Mouse (Mus musculus): ENCODE data around the gene Lrba. TPM values are rescaled to one million over a fixed set of nuclear protein-coding genes. Genes with fewer than 3 reads are reported as not detected.

Gene Lrba
- total RNA-seq, 2 experiments from 2014 or later, result 17.0 to 18.4 TPM

DNA sequence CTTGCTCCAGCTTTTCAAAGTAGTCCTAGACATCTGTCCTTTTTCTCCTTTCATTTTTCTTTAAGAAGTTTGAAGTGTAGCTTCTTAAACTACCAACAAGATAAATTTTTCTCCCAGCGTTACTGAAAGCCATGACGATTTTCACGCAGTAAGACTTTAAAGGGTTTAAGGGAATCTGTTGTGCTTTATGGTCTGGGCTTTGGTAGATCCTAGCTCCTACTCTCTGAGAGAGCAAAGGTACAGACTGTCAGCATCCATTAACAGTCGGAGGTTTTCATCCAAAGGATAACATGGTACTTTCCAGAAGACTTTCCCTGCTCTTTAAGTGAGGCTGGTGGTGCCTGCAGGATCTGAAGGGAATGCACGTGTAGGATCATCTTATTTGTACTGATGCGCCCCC is 544.5 kb downstream of the Lrba start:
- intact Hi-C loops (cut with DNase I; ENCODE audit: low total_unique reads), result loop anchor here (10.0 kb wide), 1 partner anchor 444 kb away; no protein-coding TSS in a partner anchor
- DNase-seq, result no peak

GRCm38 (mm10) chr3:86774566-86775443 is 550.3 kb downstream of the Lrba start:
- DNase-seq, result no peak

GRCm38 (mm10) chr3:86775444-86775828 is 551.0 kb downstream of the Lrba start:
- intact Hi-C loops (cut with DNase I; ENCODE audit: low total_unique reads), result no loop called here
- no peak for DNase-seq

More at GRCm38 (mm10) chr3:86774566-86775443, 550.3 kb downstream of the Lrba start:
- intact Hi-C loops (cut with DNase I; ENCODE audit: low total_unique reads), result no loop called here

- intact Hi-C loops (cut with DNase I; ENCODE audit: low total_unique reads), result no loop called here
Measured at GRCm38 (mm10) chr3:86779704-86780103, 555.2 kb downstream of the Lrba start.

DNA sequence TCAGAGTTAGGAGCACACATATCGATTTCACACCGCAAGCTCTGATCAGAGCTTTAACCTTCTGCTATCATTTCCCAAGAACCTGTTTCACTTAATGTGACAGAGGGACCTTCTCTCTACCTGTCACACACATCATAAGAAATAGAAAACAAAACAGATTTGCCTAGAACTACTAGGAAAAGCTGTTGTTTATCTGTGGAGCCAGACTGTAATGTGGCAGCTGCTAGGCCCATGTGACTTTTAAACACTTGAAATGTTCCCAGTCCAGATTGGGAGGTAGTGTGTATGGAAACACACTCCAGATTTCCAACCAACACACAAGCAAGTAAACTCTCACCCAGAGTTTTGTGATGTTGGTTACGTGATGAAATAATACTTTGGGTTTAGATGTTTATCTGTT is 559.6 kb downstream of the Lrba start:
- DNase-seq, result no peak
- intact Hi-C loops (cut with DNase I; ENCODE audit: low total_unique reads), result no loop called here

More at GRCm38 (mm10) chr3:86779704-86780103, 555.2 kb downstream of the Lrba start:
- no peak for DNase-seq

DNA sequence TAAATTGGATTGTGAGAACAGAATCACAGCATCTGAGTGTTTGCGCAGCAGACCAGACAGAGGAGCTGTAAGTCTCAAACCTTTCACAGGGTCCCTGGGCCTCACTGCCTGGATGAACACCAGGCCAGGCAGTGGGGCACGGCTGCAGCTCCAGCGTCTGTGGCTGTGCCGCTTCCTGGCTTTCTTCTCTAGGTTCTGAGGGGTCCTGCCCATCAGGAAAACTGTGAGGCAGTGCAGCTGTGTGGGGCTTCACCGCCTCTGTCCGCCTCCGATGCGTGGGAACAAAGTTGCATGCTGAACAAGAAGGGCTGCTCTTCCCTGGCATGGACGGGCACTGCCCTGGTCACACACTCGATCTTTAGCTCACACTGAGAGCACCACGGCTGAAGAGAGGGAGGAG is 560.5 kb downstream of the Lrba start:
- intact Hi-C loops (cut with DNase I; ENCODE audit: low total_unique reads), result no loop called here
- DNase-seq, result no peak

GRCm38 (mm10) chr3:86786280-86786679 is 561.8 kb downstream of the Lrba start:
- intact Hi-C loops (cut with DNase I; ENCODE audit: low total_unique reads), result no loop called here

DNA sequence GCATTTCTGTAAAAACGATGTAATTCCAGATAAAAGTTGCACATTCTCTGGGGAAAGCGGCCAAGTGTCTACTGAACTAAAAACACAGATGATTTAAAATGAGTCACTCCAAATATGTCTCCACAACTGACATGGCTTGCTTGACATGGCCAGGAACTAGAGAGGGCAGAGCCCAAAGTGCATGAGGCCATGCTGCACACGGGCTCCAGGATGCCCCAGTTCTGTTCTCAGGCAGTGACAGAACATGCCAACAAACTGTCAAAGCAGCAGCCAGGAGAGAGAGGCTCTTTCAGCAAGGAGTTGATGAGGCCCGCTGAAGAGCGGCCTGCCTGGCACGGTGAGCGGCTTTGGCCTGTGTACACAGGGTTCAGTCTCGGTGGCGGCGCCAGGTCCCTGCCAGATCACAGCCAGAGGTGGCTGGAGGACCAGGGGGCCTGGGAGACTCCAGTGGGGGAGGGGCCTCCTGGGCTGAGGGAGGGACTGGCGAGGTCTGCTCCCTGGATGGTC is 562.4 kb downstream of the Lrba start:
- peak; percentile 76 for DNase-seq
- intact Hi-C loops (cut with DNase I; ENCODE audit: low total_unique reads), result no loop called here

More at GRCm38 (mm10) chr3:86786280-86786679, 561.8 kb downstream of the Lrba start:
- no peak for DNase-seq

DNA sequence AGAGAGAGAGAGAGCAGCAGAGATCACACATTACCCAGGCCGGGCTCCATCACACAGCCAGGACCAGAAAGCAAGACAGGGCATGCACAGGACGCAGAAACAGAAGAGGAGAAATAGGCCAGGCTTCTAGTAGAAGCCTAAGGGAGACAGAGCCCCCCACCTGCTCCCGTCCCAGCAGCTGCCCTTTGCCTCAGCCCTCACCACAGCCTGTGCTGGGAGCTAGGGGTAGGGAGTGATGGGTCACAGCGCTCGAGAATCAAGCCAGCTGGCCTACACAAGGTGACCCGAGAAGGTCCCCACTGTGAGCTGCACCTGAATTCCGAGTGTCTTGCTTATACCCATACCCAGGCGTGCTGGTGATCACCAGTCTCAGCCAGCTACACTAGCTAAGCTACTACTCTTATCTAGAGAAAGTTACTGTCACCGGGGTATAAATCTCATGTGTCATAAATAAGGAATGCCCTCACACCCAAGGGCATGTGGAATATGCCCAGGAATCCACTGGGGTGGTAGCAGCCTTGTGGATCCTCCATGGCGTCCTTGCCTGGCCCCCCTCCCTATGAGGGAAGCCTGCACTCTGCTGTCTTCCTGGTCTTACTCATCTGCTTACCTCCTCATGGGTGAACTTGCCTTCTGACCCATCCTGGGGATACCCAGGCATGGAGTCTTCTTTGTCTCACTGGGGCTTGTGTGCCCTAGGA is 563.1 kb downstream of the Lrba start:
- no peak for DNase-seq
- intact Hi-C loops (cut with DNase I; ENCODE audit: low total_unique reads), result no loop called here

DNA sequence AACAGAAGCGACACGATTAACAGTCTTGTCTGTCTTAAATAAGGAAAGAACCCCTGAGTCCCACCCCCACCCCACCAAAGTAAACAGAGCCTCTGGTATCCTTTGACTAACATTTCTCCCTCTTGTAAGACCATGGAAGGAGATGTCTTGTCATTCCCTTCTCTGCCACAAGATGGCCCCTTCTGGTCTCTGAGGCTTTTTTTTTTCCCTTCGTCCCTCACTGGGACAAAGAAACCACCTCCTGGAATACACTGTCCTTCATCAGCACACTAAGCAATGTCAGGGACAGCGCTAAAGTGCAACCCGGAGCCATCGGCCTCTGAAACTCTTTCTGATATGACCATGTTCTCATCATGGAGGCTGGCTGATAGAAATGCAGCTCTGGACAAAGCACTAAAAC is 564.2 kb downstream of the Lrba start:
- intact Hi-C loops (cut with DNase I; ENCODE audit: low total_unique reads), result no loop called here
- DNase-seq, result peak; percentile 49

GRCm38 (mm10) chr3:86789752-86790151 is 565.3 kb downstream of the Lrba start:
- intact Hi-C loops (cut with DNase I; ENCODE audit: low total_unique reads), result loop anchor here (10.0 kb wide), 1 partner anchor 195 kb away; no protein-coding TSS in a partner anchor
- DNase-seq, result no peak

- no peak for DNase-seq
Measured at GRCm38 (mm10) chr3:86793264-86793663, 568.8 kb downstream of the Lrba start.

GRCm38 (mm10) chr3:86793720-86794191 is 569.3 kb downstream of the Lrba start:
- intact Hi-C loops (cut with DNase I; ENCODE audit: low total_unique reads), result loop anchor here (10.0 kb wide), 1 partner anchor 191 kb away; no protein-coding TSS in a partner anchor
- no peak for DNase-seq

More at GRCm38 (mm10) chr3:86793264-86793663, 568.8 kb downstream of the Lrba start:
- intact Hi-C loops (cut with DNase I; ENCODE audit: low total_unique reads), result loop anchor here (10.0 kb wide), 1 partner anchor 192 kb away; no protein-coding TSS in a partner anchor

DNA sequence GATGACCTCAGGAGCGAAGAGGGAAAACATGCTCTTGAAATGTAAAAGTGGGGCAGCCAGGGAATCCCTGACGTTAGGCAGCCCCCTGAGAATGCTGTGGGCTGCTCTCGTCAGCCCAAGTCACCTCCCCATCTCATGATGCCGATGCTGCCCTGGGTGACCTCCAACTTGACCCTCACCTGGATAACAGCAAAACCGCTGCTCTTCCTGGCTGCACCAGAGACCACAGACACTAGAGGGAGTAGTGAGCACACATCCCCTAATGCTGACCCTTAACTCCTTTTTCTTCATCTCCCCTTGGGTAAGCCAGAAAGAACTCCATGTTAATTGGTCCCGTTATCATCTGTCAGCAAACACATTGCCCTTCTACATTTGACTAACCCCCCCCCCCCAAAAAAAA is 572.2 kb downstream of the Lrba start:
- no peak for DNase-seq
- intact Hi-C loops (cut with DNase I; ENCODE audit: low total_unique reads), result loop anchor here (10.0 kb wide), 1 partner anchor 188 kb away; no protein-coding TSS in a partner anchor

DNA sequence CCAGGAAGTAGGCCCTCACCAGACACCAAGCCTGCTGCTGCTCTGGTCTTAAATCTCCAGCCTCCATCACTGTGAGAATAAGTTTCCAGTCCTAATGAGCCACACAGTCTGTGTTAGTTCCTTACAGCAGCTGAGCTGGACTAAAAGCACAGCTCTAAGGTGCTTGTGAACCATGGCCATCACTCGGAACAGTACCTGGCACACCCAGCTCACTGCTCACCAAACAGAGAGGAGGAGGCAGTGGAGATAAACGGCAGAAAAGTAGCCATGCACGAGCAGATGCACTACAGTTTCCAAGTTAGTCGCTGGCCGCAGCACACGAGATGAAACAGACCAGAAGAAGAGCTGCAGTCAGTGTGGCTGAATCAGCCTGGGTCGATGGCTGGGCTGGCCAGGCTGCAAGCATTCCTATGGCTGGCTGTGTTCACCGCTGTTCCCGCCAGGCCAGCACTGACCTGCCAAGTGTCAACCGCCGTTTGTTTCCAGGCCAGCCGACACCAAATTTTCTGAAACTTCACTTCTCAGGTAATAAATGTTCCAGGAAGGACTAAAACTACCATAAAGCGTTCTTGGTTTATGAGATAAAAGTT is 573.5 kb downstream of the Lrba start:
- intact Hi-C loops (cut with DNase I; ENCODE audit: low total_unique reads), result loop anchor here (10.0 kb wide), 1 partner anchor 187 kb away; no protein-coding TSS in a partner anchor
- no peak for DNase-seq

DNA sequence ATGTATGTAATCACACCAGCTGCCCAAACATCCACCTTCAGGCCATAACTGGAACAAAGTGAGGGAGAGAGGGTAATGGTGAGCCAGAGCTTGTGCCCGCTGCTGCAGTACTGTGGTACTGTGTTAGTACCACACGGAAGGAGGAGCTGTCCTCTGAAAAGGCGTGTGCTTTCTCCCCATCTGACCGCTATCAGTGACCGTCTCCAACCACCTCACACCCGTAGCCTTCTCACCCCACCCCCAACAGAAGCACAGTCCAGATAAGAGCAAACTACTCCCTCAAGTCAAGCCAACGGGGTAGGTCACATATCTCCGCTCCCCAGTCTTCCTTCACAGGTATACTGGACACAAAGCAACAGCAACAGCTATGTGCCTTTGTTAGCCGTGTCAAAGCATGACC is 574.6 kb downstream of the Lrba start:
- no peak for DNase-seq
- intact Hi-C loops (cut with DNase I; ENCODE audit: low total_unique reads), result loop anchor here (10.0 kb wide), 1 partner anchor 186 kb away; no protein-coding TSS in a partner anchor

DNA sequence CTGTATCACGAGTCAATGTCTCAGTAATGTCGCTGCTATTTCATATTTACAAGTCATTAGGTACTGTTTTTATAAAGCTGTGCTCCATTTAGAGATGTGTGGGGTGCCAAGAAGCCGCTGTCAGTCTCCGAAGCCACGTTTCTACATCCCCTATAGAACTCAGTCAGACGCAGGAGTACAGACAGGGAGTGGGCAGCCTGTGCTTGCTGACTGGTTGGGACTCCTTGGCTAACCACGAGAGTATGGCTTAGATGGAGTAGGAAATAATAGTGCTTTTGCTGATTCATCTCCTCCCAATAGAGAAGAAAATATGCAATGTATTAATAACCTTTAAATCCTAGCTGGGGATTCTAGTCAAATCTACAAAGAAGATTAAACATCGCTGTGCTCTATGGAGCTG is 576.4 kb downstream of the Lrba start:
- DNase-seq, result no peak
- intact Hi-C loops (cut with DNase I; ENCODE audit: low total_unique reads), result no loop called here

GRCm38 (mm10) chr3:86802825-86803224 is 578.3 kb downstream of the Lrba start:
- DNase-seq, result no peak
- intact Hi-C loops (cut with DNase I; ENCODE audit: low total_unique reads), result no loop called here

DNA sequence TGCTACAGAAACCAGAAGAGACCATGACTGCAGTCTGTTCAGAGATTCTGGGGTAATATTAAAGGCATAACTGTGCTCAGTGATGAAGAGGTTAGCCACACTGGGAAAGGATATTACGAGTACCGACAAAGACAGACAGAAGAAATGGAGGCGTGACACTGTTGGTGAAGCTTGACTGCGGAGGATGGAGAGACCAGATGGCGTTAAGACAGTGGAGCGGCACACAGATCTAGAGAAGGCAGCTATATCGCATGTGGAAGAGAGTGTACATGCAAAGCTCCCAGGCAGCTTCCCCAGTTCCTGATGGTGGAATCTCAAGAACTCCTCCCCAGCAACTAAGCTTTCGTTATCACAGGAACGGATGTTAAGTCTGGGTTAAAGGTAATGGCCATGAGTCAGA is 579.8 kb downstream of the Lrba start:
- intact Hi-C loops (cut with DNase I; ENCODE audit: low total_unique reads), result no loop called here
- no peak for DNase-seq

All from gastrocnemius, postnatal 14 days (tissue).